Mouse (Mus musculus) hindbrain, embryonic 16.5 days (tissue): ENCODE results near the gene Cox5a. TPM values are rescaled to one million over a fixed set of nuclear protein-coding genes. Genes with fewer than 3 reads are reported as not detected.
A peak's percentile ranks its signal among the peaks of the same experiment; 100 is the strongest.

Experiments used
- ATAC-seq: fragments of 200-750 bp; cut with Nextera tagmentation; 2 replicates; pipeline ENCODE4 v1.8.0; 2017; ENCODE audit warnings: moderate TSS enrichment, moderate library complexity
- H3K27ac ChIP-seq: fragments of 300-500 bp; sonication (generic); 2 replicates; pipeline ENCODE4 v1.5.1; 2014; ENCODE audit warnings: low read depth, mild to moderate bottlenecking, control low read depth, low read length, moderate library complexity
- H3K27me3 ChIP-seq: fragments of 300-500 bp; sonication (generic); replicated peaks from 2 replicates; pipeline ENCODE4 v1.6.1; 2014; ENCODE audit warnings: low read length; ENCODE audit not compliant: control insufficient read depth, insufficient read depth
- H3K36me3 ChIP-seq: fragments of 300-500 bp; sonication (generic); 2 replicates; pipeline ENCODE4 v1.6.1; 2014; ENCODE audit warnings: mild to moderate bottlenecking, low read length, moderate library complexity, mixed read lengths; ENCODE audit not compliant: control insufficient read depth, insufficient read depth
- H3K4me1 ChIP-seq: fragments of 300-500 bp; sonication (generic); 2 replicates; pipeline ENCODE4 v1.6.1; 2014; ENCODE audit warnings: low read depth, low read length; ENCODE audit not compliant: control insufficient read depth, insufficient read depth
- H3K4me2 ChIP-seq: fragments of 300-500 bp; sonication (generic); 2 replicates; pipeline ENCODE4 v1.6.1; 2014; ENCODE audit warnings: mild to moderate bottlenecking, low read length, control low read depth, moderate library complexity
- H3K4me3 ChIP-seq: fragments of 300-500 bp; sonication (generic); 2 replicates; pipeline ENCODE4 v1.5.1; 2014; ENCODE audit warnings: mild to moderate bottlenecking, low read length, control low read depth, moderate library complexity
- H3K9ac ChIP-seq: fragments of 300-500 bp; sonication (generic); 2 replicates; pipeline ENCODE4 v1.6.1; 2014; ENCODE audit warnings: low read depth, mild to moderate bottlenecking, control low read depth, low read length, moderate library complexity
- H3K9me3 ChIP-seq: fragments of 300-500 bp; sonication (generic); 2 replicates; pipeline ENCODE4 v1.6.1; 2014; ENCODE audit warnings: mild to moderate bottlenecking, low read length, moderate library complexity; ENCODE audit not compliant: control insufficient read depth
- WGBS: fragments of 180-500 bp; shearing (Covaris S2); extraction: QIAGEN DNeasy Blood & Tissue Kit; methylation state at CpG from one replicate; pipeline ENCODE4 v1.1.7; 2014; 5-methylcytosine and 5-hydroxymethylcytosine counted together
- polyA plus RNA-seq: library from polyadenylated mRNA; unstranded; fragments of >200 nt; fragmentation: Nextera tagmentation; extraction: Ambion mirVana; gene quantifications from 2 replicates; pipeline ENCODE4 v1.2.1, GENCODE M21; 2015

Cox5a gene
- polyA plus RNA-seq, 1 experiment from 2014 or later: 1,047 TPM

GRCm38 (mm10) chr9:57537728-57538181 is 16.7 kb downstream of the Cox5a start:
- peak; percentile 76 for ATAC-seq
- no peaks in the 10 kb centered on the region for H3K9me3 ChIP-seq
- peak overlapping the region; percentile 84 for H3K9ac ChIP-seq
- peaks cover 10% of the 10 kb centered on the region; the same call in 1 of the 2 replicates for H3K36me3 ChIP-seq
- WGBS: under 1% methylated on average over 23 of the region's 24 CpGs
- H3K4me1 ChIP-seq: peaks cover 16% of the 10 kb centered on the region
- H3K27me3 ChIP-seq: no peaks in the 10 kb centered on the region
- peak overlapping the region; percentile 68 for H3K4me3 ChIP-seq
- peak overlapping the region; percentile 87 for H3K27ac ChIP-seq
- H3K4me2 ChIP-seq: peak overlapping the region; percentile 54

- ATAC-seq: no peak
- Histone ChIP-seq H3K9ac (no peak overlapping the region), H3K36me3 (peaks cover 15% of the 10 kb centered on the region)
These were observed 18.5 kb downstream of the Cox5a start for GRCm38 (mm10) chr9:57539550-57539949.

GRCm38 (mm10) chr9:57541312-57541711 is 20.2 kb downstream of the Cox5a start:
- Histone ChIP-seq H3K36me3 (peaks cover 27% of the 10 kb centered on the region), H3K9ac (0 out of 2 replicates have a peak overlapping the region, but pooled peaks have one; percentile 29), H3K9me3 (no peaks in the 10 kb centered on the region), H3K4me3 (no peak overlapping the region), H3K4me1 (peaks cover 16% of the 10 kb centered on the region), H3K27ac (no peak overlapping the region), H3K27me3 (no peaks in the 10 kb centered on the region), H3K4me2 (no peak overlapping the region)
- 13% methylated on average over 1 of the region's 1 CpGs for WGBS
- no peak for ATAC-seq

More at GRCm38 (mm10) chr9:57539550-57539949, 18.5 kb downstream of the Cox5a start:
- WGBS: 76% methylated on average over 2 of the region's 2 CpGs
- Histone ChIP-seq H3K9me3 (no peaks in the 10 kb centered on the region), H3K27me3 (no peaks in the 10 kb centered on the region), H3K4me3 (no peak overlapping the region), H3K27ac (no peak overlapping the region), H3K4me2 (no peak overlapping the region), H3K4me1 (peaks cover 16% of the 10 kb centered on the region)

- Histone ChIP-seq H3K27ac (no peak overlapping the region), H3K9me3 (no peaks in the 10 kb centered on the region), H3K27me3 (no peaks in the 10 kb centered on the region), H3K9ac (no peak overlapping the region), H3K4me2 (no peak overlapping the region), H3K36me3 (peaks cover 34% of the 10 kb centered on the region), H3K4me1 (peaks cover 9% of the 10 kb centered on the region), H3K4me3 (no peak overlapping the region)
- WGBS: 81% methylated on average over 3 of the region's 3 CpGs
- ATAC-seq: no peak
These were observed 22.9 kb downstream of the Cox5a start for GRCm38 (mm10) chr9:57543951-57544350.

DNA sequence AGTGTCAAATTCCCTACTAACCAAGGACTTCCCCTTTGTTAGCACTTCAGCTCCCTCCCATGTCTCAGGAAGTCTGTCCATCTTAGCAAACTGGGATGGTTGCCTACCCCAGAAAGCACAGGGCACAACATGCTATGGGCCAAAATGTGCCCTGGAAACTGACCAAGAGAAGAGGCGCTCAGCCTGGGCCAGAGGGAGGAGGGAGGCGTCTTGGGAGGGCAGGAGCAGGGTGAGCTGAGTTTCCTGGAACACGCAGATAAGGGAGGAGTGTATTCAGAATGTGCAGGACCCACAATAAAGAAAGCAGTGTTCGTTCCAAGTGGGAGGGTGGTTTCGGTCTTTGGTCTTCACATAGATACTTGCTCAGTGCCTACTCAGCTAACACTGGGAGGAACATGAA is 26.2 kb downstream of the Cox5a start:
- Histone ChIP-seq H3K9ac (no peak overlapping the region), H3K27me3 (no peaks in the 10 kb centered on the region), H3K4me1 (peaks cover 14% of the 10 kb centered on the region), H3K4me3 (no peak overlapping the region), H3K27ac (no peak overlapping the region), H3K4me2 (no peak overlapping the region), H3K36me3 (peaks cover 30% of the 10 kb centered on the region), H3K9me3 (no peaks in the 10 kb centered on the region)
- no peak for ATAC-seq
- 85% methylated on average over 5 of the region's 5 CpGs for WGBS

DNA sequence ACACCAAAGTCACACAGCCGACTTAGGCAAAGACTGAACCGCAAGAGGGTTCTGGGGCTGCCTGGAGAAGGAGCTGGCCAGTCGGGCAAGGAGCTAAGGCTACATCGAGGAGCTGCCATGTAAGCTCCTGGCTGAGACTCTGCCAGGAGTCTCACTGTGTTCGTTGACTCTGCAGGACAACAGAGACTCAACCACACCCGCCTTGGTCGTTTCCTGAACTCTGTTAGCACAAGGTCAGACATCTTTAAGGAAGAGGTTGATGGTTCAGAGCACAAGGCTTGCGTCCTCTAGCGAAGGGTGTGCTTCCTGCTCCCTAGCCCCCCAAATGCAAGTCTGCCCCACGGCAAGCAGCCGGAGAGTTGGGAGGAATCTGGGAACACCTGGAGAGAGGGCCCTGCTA is 26.8 kb downstream of the Cox5a start:
- no peak overlapping the region for H3K4me3 ChIP-seq
- no peak for ATAC-seq
- H3K9ac ChIP-seq: no peak overlapping the region
- H3K4me1 ChIP-seq: peaks cover 14% of the 10 kb centered on the region
- WGBS: 94% methylated on average over 11 of the region's 11 CpGs
- H3K27ac ChIP-seq: no peak overlapping the region
- H3K9me3 ChIP-seq: no peaks in the 10 kb centered on the region
- no peaks in the 10 kb centered on the region for H3K27me3 ChIP-seq
- H3K36me3 ChIP-seq: peaks cover 29% of the 10 kb centered on the region
- H3K4me2 ChIP-seq: no peak overlapping the region

- Histone ChIP-seq H3K27me3 (no peaks in the 10 kb centered on the region), H3K27ac (no peak overlapping the region), H3K4me2 (no peak overlapping the region), H3K9me3 (no peaks in the 10 kb centered on the region), H3K36me3 (peaks cover 25% of the 10 kb centered on the region; the same call in 1 of the 2 replicates), H3K4me3 (no peak overlapping the region), H3K4me1 (peaks cover 14% of the 10 kb centered on the region), H3K9ac (no peak overlapping the region)
- ATAC-seq: no peak
- WGBS: 56% methylated on average over 4 of the region's 4 CpGs
These were observed 28.1 kb downstream of the Cox5a start for GRCm38 (mm10) chr9:57549186-57549585.

- H3K4me1 ChIP-seq: peaks cover 14% of the 10 kb centered on the region
- WGBS: 93% methylated on average over 11 of the region's 11 CpGs
- no peak overlapping the region for H3K9ac ChIP-seq
- ATAC-seq: no peak
- H3K27me3 ChIP-seq: no peaks in the 10 kb centered on the region
- H3K27ac ChIP-seq: no peak overlapping the region
- H3K9me3 ChIP-seq: no peaks in the 10 kb centered on the region
- H3K4me2 ChIP-seq: no peak overlapping the region
- peaks cover 14% of the 10 kb centered on the region; the same call in 1 of the 2 replicates for H3K36me3 ChIP-seq
- no peak overlapping the region for H3K4me3 ChIP-seq
These were observed 29.2 kb downstream of the Cox5a start for GRCm38 (mm10) chr9:57550126-57550862.

GRCm38 (mm10) chr9:57552139-57552887 is 31.2 kb downstream of the Cox5a start, which contains the start of gene Mpi:
Mpi (minus strand) TSS chr9:57552763.
- H3K27ac ChIP-seq: no peak within 1 kb of the TSS
- H3K4me3 ChIP-seq: peak within 1 kb of the TSS; percentile 62
- H3K9me3 ChIP-seq: no peaks in the 10 kb centered on the region
- WGBS: 3% methylated on average over 28 of the region's 28 CpGs
- no peaks in the 10 kb centered on the region for H3K27me3 ChIP-seq
- ATAC-seq: peak; percentile 68
- peak within 1 kb of the TSS; percentile 61 for H3K4me2 ChIP-seq
- peak within 1 kb of the TSS; percentile 71 for H3K9ac ChIP-seq
- peaks cover 14% of the 10 kb centered on the region for H3K4me1 ChIP-seq
- peaks cover 7% of the 10 kb centered on the region; the same call in 1 of the 2 replicates for H3K36me3 ChIP-seq
